Mouse (Mus musculus) limb, embryonic 11.5 days (tissue): Measurements from ENCODE around the gene Fcgr4. TPM values are rescaled to one million over a fixed set of nuclear protein-coding genes. Genes with fewer than 3 reads are reported as not detected.
A peak's percentile ranks its signal among the peaks of the same experiment; 100 is the strongest.
"Not testable (repeated sequence)": the region's sequence is repeated elsewhere in the genome, so short reads cannot be mapped to it uniquely, and the experiment has no call there.

Experiments used
- ATAC-seq: fragments of 200-750 bp; cut with Nextera tagmentation; 2 replicates; pipeline ENCODE4 v1.8.0; 2017; ENCODE audit warnings: low read depth; ENCODE audit not compliant: insufficient number of reproducible peaks, low FRiP score, low TSS enrichment
- DNase-seq: peaks from one replicate; pipeline ENCODE4 v3.0.0-alpha.2; 2015; ENCODE audit warnings: low spot score
- H3K27ac ChIP-seq: fragments of 300-500 bp; sonication (generic); replicated peaks from 2 replicates; pipeline ENCODE4 v1.5.1; 2014; ENCODE audit warnings: low read depth, mild to moderate bottlenecking, low read length
- H3K27me3 ChIP-seq: fragments of 300-500 bp; sonication (generic); 2 replicates; pipeline ENCODE4 v1.6.1; 2014; ENCODE audit warnings: mild to moderate bottlenecking, low read length, mixed read lengths; ENCODE audit not compliant: control insufficient read depth, insufficient read depth
- H3K36me3 ChIP-seq: fragments of 300-500 bp; sonication (generic); 2 replicates; pipeline ENCODE4 v1.6.1; 2014; ENCODE audit warnings: mild to moderate bottlenecking, low read length, moderate library complexity, mixed read lengths; ENCODE audit not compliant: control insufficient read depth, insufficient read depth
- H3K4me1 ChIP-seq: fragments of 300-500 bp; sonication (generic); 2 replicates; pipeline ENCODE4 v1.6.1; 2014; ENCODE audit warnings: low read length, mixed read lengths; ENCODE audit not compliant: control insufficient read depth, insufficient read depth
- H3K4me2 ChIP-seq: fragments of 300-500 bp; sonication (generic); 2 replicates; pipeline ENCODE4 v1.6.1; 2014; ENCODE audit warnings: low read depth, mild to moderate bottlenecking, moderate library complexity; ENCODE audit not compliant: severe bottlenecking
- H3K4me3 ChIP-seq: fragments of 300-500 bp; sonication (generic); 2 replicates; pipeline ENCODE4 v1.5.1; 2014; ENCODE audit warnings: low read depth, low read length
- H3K9ac ChIP-seq: fragments of 300-500 bp; sonication (generic); 2 replicates; pipeline ENCODE4 v1.6.1; 2014; ENCODE audit warnings: mild to moderate bottlenecking, low read length
- H3K9me3 ChIP-seq: fragments of 300-500 bp; sonication (generic); 2 replicates; pipeline ENCODE4 v1.6.1; 2016; ENCODE audit warnings: low read length; ENCODE audit not compliant: control insufficient read depth
- WGBS: fragments of 180-500 bp; shearing (Covaris S2); extraction: QIAGEN DNeasy Blood & Tissue Kit; methylation state at CpG from one replicate; pipeline ENCODE4 v1.1.7; 2014; 5-methylcytosine and 5-hydroxymethylcytosine counted together
- polyA plus RNA-seq: library from polyadenylated mRNA; unstranded; fragments of >200 nt; fragmentation: Nextera tagmentation; extraction: Ambion mirVana; gene quantifications from 2 replicates; pipeline ENCODE4 v1.2.1, GENCODE M21; 2014

Fcgr4 gene
- polyA plus RNA-seq, 1 experiment from 2014 or later: 0.27 TPM

GRCm38 (mm10) chr1:170981679-170982078 lies 37.0 kb upstream of the Fcgr4 start:
- not testable (repeated sequence) for H3K27me3 ChIP-seq, DNase-seq, ATAC-seq, H3K4me1 ChIP-seq, H3K4me2 ChIP-seq, H3K9me3 ChIP-seq, H3K9ac ChIP-seq, H3K36me3 ChIP-seq, H3K4me3 ChIP-seq, H3K27ac ChIP-seq
- 91% methylated on average over 1 of the region's 1 CpGs for WGBS

- H3K36me3 ChIP-seq: no peaks in the 10 kb centered on the region
- WGBS: 88% methylated on average over 2 of the region's 2 CpGs
- no peak for ATAC-seq
These were observed 36.4 kb upstream of the Fcgr4 start for GRCm38 (mm10) chr1:170982301-170982700.

GRCm38 (mm10) chr1:170983066-170983465 lies 35.7 kb upstream of the Fcgr4 start:
- DNase-seq (no peak), ATAC-seq (no peak)
- Histone ChIP-seq H3K4me3 (no peak overlapping the region), H3K4me1 (no peaks in the 10 kb centered on the region), H3K36me3 (no peaks in the 10 kb centered on the region), H3K4me2 (no peak overlapping the region), H3K27ac (no peak overlapping the region), H3K9ac (no peak overlapping the region), H3K27me3 (no peaks in the 10 kb centered on the region), H3K9me3 (no peaks in the 10 kb centered on the region)
- WGBS: 79% methylated on average over 4 of the region's 4 CpGs

More at GRCm38 (mm10) chr1:170982301-170982700, 36.4 kb upstream of the Fcgr4 start:
- Histone ChIP-seq H3K27ac (no peak overlapping the region), H3K4me3 (no peak overlapping the region), H3K27me3 (no peaks in the 10 kb centered on the region), H3K9ac (no peak overlapping the region), H3K4me1 (no peaks in the 10 kb centered on the region), H3K9me3 (no peaks in the 10 kb centered on the region), H3K4me2 (no peak overlapping the region)
- DNase-seq: no peak

GRCm38 (mm10) chr1:170985092-170985491 lies 33.6 kb upstream of the Fcgr4 start:
- Histone ChIP-seq H3K9ac (no peak overlapping the region), H3K27me3 (no peaks in the 10 kb centered on the region), H3K4me2 (no peak overlapping the region), H3K4me1 (no peaks in the 10 kb centered on the region), H3K27ac (no peak overlapping the region), H3K36me3 (no peaks in the 10 kb centered on the region), H3K9me3 (no peaks in the 10 kb centered on the region), H3K4me3 (no peak overlapping the region)
- 88% methylated on average over 3 of the region's 3 CpGs for WGBS
- DNase-seq (no peak), ATAC-seq (no peak)

- H3K27me3 ChIP-seq: no peaks in the 10 kb centered on the region
- H3K4me2 ChIP-seq: no peak overlapping the region
- no peaks in the 10 kb centered on the region for H3K36me3 ChIP-seq
- DNase-seq (no peak), ATAC-seq (no peak)
- H3K4me3 ChIP-seq: no peak overlapping the region
- H3K9me3 ChIP-seq: no peaks in the 10 kb centered on the region
- 84% methylated on average over 5 of the region's 5 CpGs for WGBS
- H3K4me1 ChIP-seq: no peaks in the 10 kb centered on the region
- no peak overlapping the region for H3K27ac ChIP-seq
- no peak overlapping the region for H3K9ac ChIP-seq
These were observed 32.9 kb upstream of the Fcgr4 start for GRCm38 (mm10) chr1:170985861-170986260.

GRCm38 (mm10) chr1:170989656-170990055 lies 29.1 kb upstream of the Fcgr4 start:
- ATAC-seq (no peak), DNase-seq (no peak)
- Histone ChIP-seq H3K27ac (no peak overlapping the region), H3K4me3 (no peak overlapping the region), H3K27me3 (no peaks in the 10 kb centered on the region), H3K9me3 (no peaks in the 10 kb centered on the region), H3K36me3 (no peaks in the 10 kb centered on the region), H3K4me1 (no peaks in the 10 kb centered on the region), H3K4me2 (no peak overlapping the region), H3K9ac (no peak overlapping the region)
- 77% methylated on average over 9 of the region's 9 CpGs for WGBS

- Histone ChIP-seq H3K9me3 (no peaks in the 10 kb centered on the region), H3K4me1 (no peaks in the 10 kb centered on the region), H3K4me3 (no peak overlapping the region), H3K9ac (no peak overlapping the region), H3K36me3 (no peaks in the 10 kb centered on the region), H3K27me3 (no peaks in the 10 kb centered on the region), H3K27ac (no peak overlapping the region), H3K4me2 (no peak overlapping the region)
- ATAC-seq (no peak), DNase-seq (no peak)
- 63% methylated on average over 5 of the region's 5 CpGs for WGBS
These were observed 26.2 kb upstream of the Fcgr4 start for GRCm38 (mm10) chr1:170992550-170992949.

GRCm38 (mm10) chr1:170996034-170996433 lies 22.7 kb upstream of the Fcgr4 start:
- Histone ChIP-seq H3K4me1 (no peaks in the 10 kb centered on the region), H3K9ac (no peak overlapping the region), H3K4me2 (no peak overlapping the region), H3K4me3 (no peak overlapping the region), H3K36me3 (no peaks in the 10 kb centered on the region), H3K27me3 (no peaks in the 10 kb centered on the region), H3K27ac (no peak overlapping the region), H3K9me3 (no peaks in the 10 kb centered on the region)
- DNase-seq (no peak), ATAC-seq (no peak)
- WGBS: 74% methylated on average over 3 of the region's 3 CpGs

GRCm38 (mm10) chr1:170996753-170997152 lies 22.0 kb upstream of the Fcgr4 start:
- WGBS: 55% methylated on average over 3 of the region's 3 CpGs
- Histone ChIP-seq H3K4me1 (no peaks in the 10 kb centered on the region), H3K4me3 (no peak overlapping the region), H3K9ac (no peak overlapping the region), H3K4me2 (no peak overlapping the region), H3K27me3 (no peaks in the 10 kb centered on the region), H3K27ac (no peak overlapping the region), H3K36me3 (no peaks in the 10 kb centered on the region), H3K9me3 (no peaks in the 10 kb centered on the region)
- DNase-seq (peak; percentile 72), ATAC-seq (no peak)
